Mouse (Mus musculus) cerebellum, postnatal 14 days (tissue): ENCODE results near the gene Wnt16.

Source experiments
- DNase-seq, 2 experiments: peaks; one replicate each; pipeline ENCODE4 v3.0.0; 2021; ENCODE audit warnings: mixed read lengths in 2 of 2

The Wnt16 gene

GRCm38 (mm10) chr6:22326289-22326688 is 38.3 kb downstream of the Wnt16 start:
- DNase-seq = no peak

DNA sequence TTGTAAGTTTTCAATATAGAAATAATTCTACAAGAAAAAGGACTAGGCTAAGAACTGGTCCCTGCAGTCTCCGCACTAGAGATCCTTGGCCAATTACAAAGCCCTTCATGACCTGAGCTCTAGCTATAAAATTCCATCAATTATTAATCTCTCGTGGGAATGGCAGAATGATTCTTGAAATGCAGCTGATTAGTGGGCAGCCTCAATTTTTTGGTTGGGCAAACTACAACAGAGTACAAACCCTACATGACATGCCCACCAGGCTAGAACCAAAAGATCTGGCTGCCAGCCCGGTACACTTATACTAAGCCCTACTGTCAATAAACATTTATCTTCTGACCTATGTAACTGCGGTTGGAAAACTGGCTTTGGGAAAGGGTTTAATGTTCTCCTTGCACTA is 39.1 kb downstream of the Wnt16 start:
- DNase-seq = no peak

- DNase-seq = no peak
Measured at GRCm38 (mm10) chr6:22327931-22328330, 39.9 kb downstream of the Wnt16 start.

DNA sequence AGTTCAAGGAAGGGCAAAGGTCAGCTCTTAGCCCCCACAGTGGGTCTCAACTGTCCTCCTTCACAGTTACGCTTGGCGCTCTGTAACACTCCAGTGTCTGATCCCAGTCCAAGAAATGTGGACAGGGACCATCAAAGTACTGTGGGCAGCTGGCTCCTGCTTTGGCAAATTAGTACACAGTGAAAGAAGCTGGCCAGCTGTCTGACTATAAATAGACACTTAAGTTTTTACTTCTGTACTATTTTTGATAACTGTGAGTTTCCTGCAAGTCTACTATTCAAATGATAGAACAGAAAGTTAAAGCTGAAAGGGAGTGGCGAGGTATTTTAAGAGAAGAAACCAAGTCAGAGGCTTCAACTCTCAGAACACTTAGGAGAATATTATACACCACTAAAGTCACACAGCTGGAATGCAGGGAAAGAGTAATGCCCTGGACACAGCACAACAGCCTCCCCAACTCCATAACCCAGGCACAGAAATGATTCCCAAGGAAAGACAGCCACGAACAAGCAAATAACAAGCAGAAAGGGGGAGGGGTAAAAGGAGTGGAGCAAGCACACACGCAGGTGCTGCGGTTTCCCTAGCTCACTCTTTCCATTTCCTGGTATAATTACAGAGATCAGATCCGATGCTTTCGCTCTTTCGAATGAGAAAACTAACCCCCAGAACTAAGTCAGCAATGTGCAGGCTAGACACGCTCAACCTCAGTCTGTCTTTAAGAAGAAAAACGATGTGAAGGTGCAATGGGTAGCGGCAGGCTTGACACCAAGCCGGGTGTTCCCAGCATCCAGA is 42.3 kb downstream of the Wnt16 start:
- DNase-seq = no peak

GRCm38 (mm10) chr6:22332548-22332947 is 44.5 kb downstream of the Wnt16 start:
- DNase-seq = no peak

GRCm38 (mm10) chr6:22339763-22340542 is 51.9 kb downstream of the Wnt16 start:
- DNase-seq = no peak

- DNase-seq = no peak
Measured at GRCm38 (mm10) chr6:22340779-22341178, 52.8 kb downstream of the Wnt16 start.

DNA sequence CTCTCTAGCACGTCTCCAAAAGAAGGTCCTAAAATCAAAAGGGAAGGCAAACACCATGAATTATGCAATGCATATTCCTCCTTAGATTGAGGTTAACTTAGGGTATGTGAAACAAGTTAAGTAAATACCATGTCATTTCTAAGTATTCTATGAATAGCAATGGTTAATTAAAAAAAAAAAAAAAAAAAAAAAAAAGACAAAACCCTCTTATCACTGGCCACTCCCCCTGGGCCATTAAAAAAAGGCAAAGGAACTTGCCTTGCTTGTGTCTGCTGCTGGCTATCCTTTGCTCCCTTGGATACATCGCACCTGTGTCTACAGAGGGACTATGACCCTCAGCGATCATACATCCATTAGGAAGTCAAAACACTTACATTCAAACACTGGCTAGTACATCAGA is 55.3 kb downstream of the Wnt16 start:
- no peak for DNase-seq

GRCm38 (mm10) chr6:22343706-22344105 is 55.7 kb downstream of the Wnt16 start:
- DNase-seq = no peak

- no peak for DNase-seq
Measured at GRCm38 (mm10) chr6:22344443-22344842, 56.4 kb downstream of the Wnt16 start.

DNA sequence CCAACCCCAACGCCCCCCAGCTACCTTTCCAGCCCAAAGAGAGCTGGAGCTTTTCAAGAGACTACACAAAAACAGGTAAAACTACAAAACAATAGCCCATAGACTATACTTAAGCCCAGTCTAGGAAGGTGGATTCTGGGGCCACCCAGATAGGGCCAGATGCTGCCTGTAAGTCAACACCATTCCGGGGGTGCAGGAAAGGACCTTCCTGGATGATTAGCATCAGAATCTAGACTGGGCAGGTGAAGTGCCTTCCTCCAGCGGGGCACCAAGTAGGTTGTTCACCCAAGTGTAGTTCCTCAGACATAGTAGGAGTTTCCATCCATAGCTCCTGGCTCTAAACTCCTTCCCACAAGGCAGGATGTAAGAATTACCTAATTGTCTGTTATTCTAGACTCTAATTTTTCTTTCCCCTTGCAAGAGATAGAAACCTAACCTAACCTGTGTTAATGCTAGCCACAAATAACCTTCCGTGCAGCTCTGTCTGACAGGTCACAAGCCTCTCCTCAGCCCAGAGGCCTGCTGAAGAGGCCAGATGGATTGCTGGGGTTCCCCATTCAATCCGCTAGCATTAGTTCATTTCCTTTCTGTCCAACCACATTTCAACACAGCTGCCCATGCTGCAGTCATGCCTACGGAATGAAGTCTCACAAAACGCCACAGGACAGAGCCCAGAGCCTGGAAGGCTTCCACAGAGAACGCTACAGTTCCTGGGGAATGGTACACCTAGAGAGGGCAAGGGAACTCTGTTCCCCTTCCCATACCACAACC is 59.3 kb downstream of the Wnt16 start:
- no peak for DNase-seq
